Mouse (Mus musculus) heart, postnatal 14 days (tissue): ENCODE data around the gene Adgrv1. TPM values are rescaled to one million over a fixed set of nuclear protein-coding genes. Genes with fewer than 3 reads are reported as not detected.

ENCODE experiments used
- DNase-seq, 2 experiments: peaks; one replicate each; pipeline ENCODE4 v3.0.0; 2021 to 2022
- intact Hi-C: fragments of 180-260 bp; cut with DNase I; formaldehyde crosslinking; loops from one replicate; pipeline ENCODE4 v1.15.1; 2025
- total RNA-seq, 2 experiments: library from RNA; stranded (reverse); gene quantifications; 2 replicates each; pipeline ENCODE4 v1.2.3; 2021

Gene Adgrv1
- total RNA-seq, 2 experiments from 2014 or later: 0.14 to 0.34 TPM

DNA sequence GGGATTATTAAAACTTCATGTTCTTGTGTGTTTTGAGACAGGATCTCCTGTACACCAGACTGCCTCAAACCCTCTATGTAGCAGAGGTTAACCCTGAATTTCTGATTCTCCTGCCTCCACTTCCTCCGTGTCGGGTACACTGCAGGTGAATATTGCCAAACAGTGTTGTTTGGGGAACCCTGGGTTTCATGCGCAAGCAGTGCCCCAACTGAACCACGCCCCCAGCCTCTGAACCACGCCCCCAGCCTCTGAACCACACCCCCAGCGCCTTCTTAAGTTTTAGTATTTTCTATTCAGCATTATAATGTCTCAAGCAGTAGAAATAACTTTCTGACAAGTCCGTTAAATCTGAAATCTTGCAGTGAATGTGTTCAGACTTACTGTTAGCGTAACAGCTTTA is 195.9 kb downstream of the Adgrv1 start:
- intact Hi-C loops: loop anchor here (5.0 kb wide), 1 partner anchor 205 kb away; no protein-coding TSS in a partner anchor
- DNase-seq: no peak

DNA sequence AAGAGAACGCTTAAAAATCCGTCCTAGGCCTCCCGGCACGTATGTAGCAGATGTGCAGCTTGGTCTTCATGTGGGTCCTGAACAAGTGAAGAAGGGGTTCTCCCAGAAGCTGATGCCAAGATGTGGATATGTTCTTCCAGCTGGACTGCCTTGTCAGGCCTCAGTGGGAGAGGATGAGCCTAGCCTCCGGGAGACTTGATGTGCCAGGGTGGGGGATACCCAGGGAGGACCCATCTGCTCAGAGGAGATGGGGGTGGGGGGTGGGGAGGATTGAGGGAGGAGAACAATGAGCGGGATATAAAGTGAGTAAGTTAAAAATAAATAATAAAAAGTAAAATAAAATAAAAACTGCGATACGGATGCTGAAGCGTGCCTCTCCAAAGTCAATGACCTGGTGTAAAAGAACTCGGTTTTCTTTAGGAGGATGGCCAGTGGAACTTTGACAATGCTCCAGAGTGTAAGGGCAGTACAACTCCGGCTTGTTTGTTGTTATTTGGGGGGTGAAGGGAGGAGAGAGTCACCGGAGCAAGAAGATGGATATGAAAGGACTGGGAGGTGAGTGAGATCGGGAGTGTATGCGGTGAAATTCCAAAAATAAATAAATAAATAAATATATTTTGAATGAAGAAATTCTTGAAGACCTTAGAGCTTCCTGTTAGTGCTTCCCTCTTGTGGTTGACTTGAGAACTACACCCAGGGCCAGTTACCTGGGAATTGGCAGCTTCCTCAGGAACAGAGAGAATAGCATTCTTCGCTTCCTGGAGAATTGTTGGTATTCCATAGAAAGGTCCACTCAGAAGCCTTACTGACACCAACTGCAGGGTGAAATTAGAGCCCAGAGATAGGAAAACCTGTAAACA is 205.8 kb downstream of the Adgrv1 start:
- intact Hi-C loops: loop anchor here (1.0 kb wide), 1 partner anchor 565 kb away; no protein-coding TSS in a partner anchor
- DNase-seq: peak; percentile 44 to 72

DNA sequence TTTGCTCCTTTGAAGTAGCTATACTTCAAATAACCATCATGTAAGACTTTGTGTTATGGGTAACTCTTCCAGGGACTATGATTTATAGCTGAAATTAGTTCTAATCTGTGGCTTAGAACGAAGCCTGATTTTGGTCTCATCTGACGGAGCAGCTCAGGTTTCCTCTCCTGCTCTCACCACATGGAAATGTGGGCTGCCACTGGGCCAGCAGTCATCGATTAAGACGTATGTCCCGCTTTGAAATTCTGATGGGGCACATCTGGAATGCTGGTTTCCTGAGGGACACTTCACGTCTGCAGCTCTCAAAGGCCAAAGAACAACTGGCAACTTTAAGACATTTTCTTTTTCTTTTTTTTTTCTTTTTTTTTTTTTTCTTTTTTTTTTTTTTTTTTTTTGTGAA is 207.8 kb downstream of the Adgrv1 start:
- DNase-seq: no peak
- intact Hi-C loops: no loop called here

DNA sequence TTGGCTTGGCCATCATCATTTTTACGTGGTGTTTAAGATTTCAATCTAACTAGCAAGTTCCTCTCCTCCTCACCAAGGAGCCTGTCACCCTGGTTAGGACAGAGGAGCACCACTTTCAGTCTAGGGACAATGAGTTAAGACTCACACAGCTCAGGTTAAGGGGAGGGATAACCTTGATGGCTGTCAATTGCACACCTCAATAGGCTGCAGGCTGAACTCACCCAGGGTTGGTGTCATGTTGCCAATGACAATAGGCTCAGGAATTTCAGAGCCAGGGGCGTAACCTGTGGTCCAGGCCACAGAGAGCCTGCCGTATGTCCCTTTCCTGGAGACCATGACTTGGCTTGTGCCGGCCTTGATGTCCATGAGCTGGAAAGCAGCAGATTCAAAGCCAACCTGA is 209.0 kb downstream of the Adgrv1 start:
- intact Hi-C loops: no loop called here
- no peak for DNase-seq

- intact Hi-C loops: no loop called here
- no peak for DNase-seq
Measured at GRCm38 (mm10) chr13:81407881-81408460, 225.0 kb downstream of the Adgrv1 start.

DNA sequence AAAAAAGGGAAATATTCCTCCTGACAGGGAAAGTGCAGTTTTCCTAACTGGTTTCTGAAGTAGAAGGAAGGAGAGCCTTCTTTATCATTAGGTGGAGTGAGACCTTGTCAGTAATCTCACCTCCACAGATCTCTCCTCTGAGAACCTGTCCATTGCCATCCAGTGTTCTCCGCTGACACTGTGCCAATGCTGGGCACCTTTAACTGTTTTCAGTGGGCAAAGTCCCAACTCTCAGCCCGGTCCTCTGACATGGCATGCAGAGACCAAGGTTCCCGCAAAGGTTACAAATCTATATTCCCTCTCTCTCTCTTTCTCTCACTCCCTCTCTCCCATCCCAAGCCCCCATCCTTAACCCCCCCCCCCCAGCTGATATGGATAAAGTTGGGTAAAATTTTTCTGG is 230.1 kb downstream of the Adgrv1 start:
- intact Hi-C loops: no loop called here
- peak in 1 of 2 experiments; percentile 2 for DNase-seq

DNA sequence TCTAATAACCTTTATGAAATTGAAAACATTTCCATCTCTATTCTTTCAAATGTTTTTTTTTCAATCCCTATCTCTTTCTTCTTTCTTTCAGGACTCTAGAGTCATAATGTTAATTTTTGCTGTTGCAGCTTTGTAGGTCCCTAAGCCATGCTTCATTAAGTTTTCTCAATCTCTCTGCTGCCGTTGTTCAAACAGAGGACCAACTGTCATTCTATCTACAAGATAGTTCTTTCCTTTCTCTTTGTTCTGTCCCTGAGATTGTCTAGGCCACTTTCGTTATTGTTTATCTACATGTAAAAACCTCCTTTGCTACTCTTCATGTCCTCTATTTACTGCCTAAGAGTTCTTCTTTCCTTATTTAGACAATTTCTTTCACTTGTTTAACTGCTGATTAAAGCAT is 230.8 kb downstream of the Adgrv1 start:
- no peak for DNase-seq
- intact Hi-C loops: no loop called here

DNA sequence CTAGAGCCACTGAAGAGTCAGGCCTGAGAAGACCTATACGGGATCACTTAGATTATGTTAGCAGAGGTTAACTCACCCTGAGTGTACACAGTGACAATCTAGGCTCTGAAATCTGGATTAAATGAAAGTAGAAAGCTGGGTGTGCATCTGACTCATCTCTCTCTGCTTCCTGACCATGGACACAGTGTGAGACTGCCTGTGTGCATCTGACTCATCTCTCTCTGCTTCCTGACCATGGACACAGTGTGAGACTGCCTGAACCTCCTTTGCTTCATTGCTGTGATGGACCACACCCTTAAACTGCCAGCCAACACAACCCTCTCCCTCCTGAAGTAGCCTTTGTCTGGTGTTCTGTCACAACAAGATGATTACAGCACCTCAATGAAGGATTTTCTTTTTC is 231.2 kb downstream of the Adgrv1 start:
- DNase-seq: no peak
- intact Hi-C loops: no loop called here

DNA sequence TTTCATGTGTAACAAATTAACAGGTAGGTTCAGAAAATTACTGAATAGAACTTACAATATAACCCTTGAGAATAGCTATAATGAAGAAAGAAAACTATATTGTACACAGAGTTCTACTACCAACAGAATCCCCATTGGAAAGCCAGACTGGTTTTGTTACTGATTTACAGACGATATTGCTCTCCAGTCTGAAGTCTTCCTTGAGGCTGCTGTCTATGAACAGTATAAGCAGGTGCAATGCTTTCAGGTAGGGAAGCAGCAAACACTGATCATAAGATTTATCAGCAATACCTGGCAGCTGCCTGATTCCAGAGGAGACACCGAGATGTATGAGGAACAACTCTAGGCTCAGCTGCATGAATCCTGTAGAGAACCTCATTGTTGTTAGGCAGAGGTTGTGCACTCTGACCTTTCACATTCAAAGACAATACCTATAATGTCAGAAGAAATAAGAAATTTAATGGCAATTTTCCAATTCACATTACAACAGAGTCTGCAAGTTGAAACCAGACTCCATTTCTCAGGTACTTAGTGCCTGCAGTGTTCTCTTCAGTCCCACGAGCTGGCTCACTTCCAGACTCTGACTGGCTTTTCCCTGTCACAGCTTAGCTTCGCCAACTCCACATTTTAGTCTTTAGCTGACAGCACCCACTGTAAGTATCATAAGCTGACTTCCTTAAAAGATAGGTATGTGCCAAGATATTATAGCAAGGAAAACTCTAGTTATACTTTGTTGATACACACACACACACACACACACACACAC is 247.2 kb downstream of the Adgrv1 start:
- intact Hi-C loops: no loop called here
- DNase-seq: peak in 1 of 2 experiments; percentile 12

- intact Hi-C loops: no loop called here
- no peak for DNase-seq
Measured at GRCm38 (mm10) chr13:81381835-81382234, 251.1 kb downstream of the Adgrv1 start.

GRCm38 (mm10) chr13:81370801-81371456 is 262.0 kb downstream of the Adgrv1 start:
- no peak for DNase-seq
- intact Hi-C loops: loop anchor here (2.0 kb wide), 2 partner anchors 490 to 508 kb away; no protein-coding TSS in a partner anchor

GRCm38 (mm10) chr13:81370196-81370595 is 262.8 kb downstream of the Adgrv1 start:
- no peak for DNase-seq
- intact Hi-C loops: loop anchor here (2.0 kb wide), 2 partner anchors 489 to 507 kb away; no protein-coding TSS in a partner anchor

GRCm38 (mm10) chr13:81369564-81369963 is 263.4 kb downstream of the Adgrv1 start:
- intact Hi-C loops: loop anchor here (2.0 to 5.0 kb wide), 2 partner anchors 52 to 215 kb away; no protein-coding TSS in a partner anchor
- no peak for DNase-seq

DNA sequence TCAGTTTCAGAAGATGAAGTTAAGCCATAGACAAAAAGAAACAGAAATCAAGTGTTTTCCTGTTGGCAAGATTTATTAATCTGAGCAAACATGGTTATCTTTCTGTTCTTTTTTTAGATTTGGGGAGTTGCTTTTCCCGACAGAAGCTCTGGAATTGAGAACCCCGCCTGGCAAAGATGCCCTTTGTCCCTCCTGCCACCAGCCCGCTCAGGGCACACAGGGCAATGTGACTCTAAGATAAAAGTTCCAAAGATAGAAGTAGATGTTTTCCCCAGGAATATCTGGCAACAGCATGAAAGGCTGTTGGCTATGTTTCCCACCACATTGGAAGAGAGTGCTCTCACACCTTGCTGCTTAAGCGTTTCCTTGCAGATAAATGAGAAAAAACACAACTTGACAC is 264.0 kb downstream of the Adgrv1 start:
- peak; percentile 9 to 19 for DNase-seq
- intact Hi-C loops: loop anchor here (2.0 to 5.0 kb wide), 2 partner anchors 52 to 214 kb away; no protein-coding TSS in a partner anchor

DNA sequence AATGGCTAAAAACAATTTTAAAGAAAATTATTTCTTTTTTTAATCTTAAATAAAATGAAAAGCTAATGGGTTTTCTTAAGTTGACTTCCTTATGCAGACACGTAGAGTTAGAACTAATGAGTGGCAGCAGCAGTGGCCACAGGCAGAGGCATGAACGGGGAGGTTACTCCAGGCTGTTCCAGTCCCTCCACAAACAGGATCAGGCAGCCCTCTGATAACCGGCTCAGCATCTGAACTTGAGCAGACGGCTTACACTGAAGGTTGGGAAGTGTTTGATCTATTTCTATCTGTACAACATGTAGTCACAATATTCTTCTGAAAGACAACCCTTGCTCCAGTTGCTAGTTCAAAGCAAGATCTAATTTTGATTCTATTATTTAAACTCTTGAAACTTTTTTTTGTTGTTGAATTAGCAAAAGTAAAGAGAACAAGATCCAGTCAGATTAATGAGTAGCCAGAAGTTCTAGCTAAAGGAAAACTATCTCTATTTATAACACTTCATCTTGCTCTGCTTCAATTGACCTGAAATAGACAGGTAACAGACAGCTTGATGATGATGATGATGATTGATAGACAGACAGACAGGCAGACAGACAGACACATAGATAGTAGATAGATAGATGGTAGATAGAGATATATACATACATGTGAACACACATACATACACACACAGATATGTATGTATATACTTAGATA is 265.1 kb downstream of the Adgrv1 start:
- no peak for DNase-seq
- intact Hi-C loops: loop anchor here (2.0 to 5.0 kb wide), 2 partner anchors 51 to 213 kb away; no protein-coding TSS in a partner anchor

DNA sequence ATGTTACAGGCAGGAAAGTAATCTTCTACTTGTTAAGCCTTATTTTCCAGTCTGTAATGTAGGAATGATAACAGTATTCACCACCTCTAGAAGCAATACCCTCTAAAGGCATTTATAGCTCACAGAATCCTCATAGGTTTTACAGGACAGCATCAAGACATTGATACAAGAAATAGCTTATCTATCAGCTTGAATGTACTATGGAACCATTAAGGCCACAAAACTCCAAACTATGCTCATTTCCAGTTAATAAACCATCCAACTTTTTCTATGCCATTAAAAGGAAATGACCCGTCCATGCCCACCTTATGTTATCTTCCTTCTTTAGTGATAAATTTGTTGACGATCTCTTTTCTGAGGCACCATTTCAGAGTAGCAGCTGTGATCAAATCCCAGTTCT is 272.6 kb downstream of the Adgrv1 start:
- no peak for DNase-seq
- intact Hi-C loops: no loop called here

- intact Hi-C loops: no loop called here
- no peak for DNase-seq
Measured at GRCm38 (mm10) chr13:81358766-81359165, 274.2 kb downstream of the Adgrv1 start.

DNA sequence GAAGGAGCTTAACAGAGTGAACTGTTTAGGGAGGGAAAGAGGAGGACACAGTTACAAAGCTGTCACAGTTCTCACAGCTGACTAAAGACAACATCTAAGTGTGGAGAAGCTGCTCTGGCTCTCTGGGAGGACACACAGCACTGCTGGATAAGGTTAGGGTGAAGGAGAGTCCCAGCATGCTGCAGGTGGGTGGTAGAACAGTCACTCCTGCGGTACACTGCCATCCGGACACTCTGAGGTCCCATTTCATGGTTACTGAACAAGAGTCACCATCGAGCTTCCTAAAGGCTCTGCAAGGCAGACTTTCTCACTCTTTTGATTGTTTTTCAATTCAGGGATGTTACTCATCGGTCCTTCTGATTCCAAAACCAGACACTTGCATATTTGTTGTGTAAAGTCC is 274.6 kb downstream of the Adgrv1 start:
- no peak for DNase-seq
- intact Hi-C loops: no loop called here

DNA sequence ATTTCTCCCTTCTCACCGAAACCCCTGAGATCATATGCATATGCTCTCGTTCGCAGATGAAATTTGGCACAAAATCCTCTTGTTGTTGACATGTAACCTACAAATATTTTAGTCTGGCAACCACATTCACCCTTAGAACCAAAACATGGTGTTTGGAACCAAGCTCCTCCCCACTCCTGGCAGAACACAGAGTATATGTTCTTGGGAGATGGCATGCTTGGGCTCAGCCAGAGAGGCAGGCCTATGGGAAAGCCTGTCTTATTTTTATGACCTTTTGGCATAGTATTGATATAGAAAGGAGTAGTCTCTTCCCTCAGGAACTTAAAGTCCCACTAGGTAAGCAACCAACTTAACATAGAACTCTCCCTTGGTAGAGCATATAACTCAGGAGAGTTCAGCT is 275.7 kb downstream of the Adgrv1 start:
- intact Hi-C loops: no loop called here

DNA sequence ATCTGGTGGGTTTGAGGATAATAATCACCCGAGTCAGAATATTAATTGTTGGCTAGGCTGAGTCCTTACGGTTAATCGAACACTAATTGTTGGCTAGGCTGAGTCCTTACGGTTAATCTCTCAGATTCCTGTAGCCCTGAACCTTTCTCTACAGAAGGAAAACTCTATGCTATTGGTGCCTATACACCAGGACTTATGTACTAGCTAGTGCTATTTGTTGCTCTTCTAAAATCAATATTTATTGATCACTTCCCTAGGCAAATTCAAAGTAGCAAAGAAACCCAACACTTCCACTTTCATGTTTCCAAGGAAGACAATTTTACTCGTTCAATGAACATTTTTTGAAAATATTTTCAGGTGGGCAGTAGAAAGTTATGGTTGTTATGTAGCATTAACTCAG is 278.4 kb downstream of the Adgrv1 start:
- DNase-seq: no peak
- intact Hi-C loops: loop anchor here (5.0 kb wide), 3 partner anchors 37 to 472 kb away; partner anchors contain the start of gene Arrdc3

More for the DNA sequence above, 275.7 kb downstream of the Adgrv1 start:
- no peak for DNase-seq
